Mouse (Mus musculus) T-cell, adult 2 months (primary cell): ENCODE measurements around the gene Ch25h.

Experiments
- DNase-seq: peaks from one replicate; pipeline ENCODE4 v3.0.0; 2022; ENCODE audit warnings: low spot score

The Ch25h gene

GRCm38 (mm10) chr19:34474991-34475971 is at the start of gene Ch25h:
Gene Ch25h (minus strand): TSS chr19:34475164.
- peak; percentile 4 for DNase-seq

- peak; percentile 29 for DNase-seq
Observed at GRCm38 (mm10) chr19:34524646-34525045, 49.7 kb upstream of the Ch25h start.

- no peak for DNase-seq
Observed at GRCm38 (mm10) chr19:34523106-34523725, 48.3 kb upstream of the Ch25h start.

GRCm38 (mm10) chr19:34521978-34522377 is 47.0 kb upstream of the Ch25h start:
- DNase-seq: no peak

GRCm38 (mm10) chr19:34521361-34521760 is 46.4 kb upstream of the Ch25h start:
- no peak for DNase-seq

GRCm38 (mm10) chr19:34520051-34520450 is 45.1 kb upstream of the Ch25h start:
- no peak for DNase-seq

GRCm38 (mm10) chr19:34519646-34520045 is 44.7 kb upstream of the Ch25h start:
- no peak for DNase-seq

- DNase-seq: no peak
Observed at GRCm38 (mm10) chr19:34518786-34519185, 43.8 kb upstream of the Ch25h start.

- DNase-seq: no peak
Observed at GRCm38 (mm10) chr19:34517812-34518594, 43.0 kb upstream of the Ch25h start.

- no peak for DNase-seq
Observed at GRCm38 (mm10) chr19:34517197-34517596, 42.2 kb upstream of the Ch25h start.

- no peak for DNase-seq
Observed at GRCm38 (mm10) chr19:34516346-34516745, 41.4 kb upstream of the Ch25h start.

- DNase-seq: no peak
Observed at GRCm38 (mm10) chr19:34515681-34516080, 40.7 kb upstream of the Ch25h start.

- DNase-seq: no peak
Observed at GRCm38 (mm10) chr19:34511528-34511927, 36.6 kb upstream of the Ch25h start.

- DNase-seq: peak; percentile 71
Observed at GRCm38 (mm10) chr19:34510717-34511116, 35.8 kb upstream of the Ch25h start.

- DNase-seq: peak; percentile 67
Observed at GRCm38 (mm10) chr19:34505161-34505721, 30.3 kb upstream of the Ch25h start.

GRCm38 (mm10) chr19:34500763-34501162 is 25.8 kb upstream of the Ch25h start:
- peak; percentile 87 for DNase-seq

GRCm38 (mm10) chr19:34496353-34496752 is 21.4 kb upstream of the Ch25h start:
- DNase-seq: no peak

- no peak for DNase-seq
Observed at GRCm38 (mm10) chr19:34493859-34494258, 18.9 kb upstream of the Ch25h start.

- peak; percentile 54 for DNase-seq
Observed at GRCm38 (mm10) chr19:34483547-34483946, 8.6 kb upstream of the Ch25h start.

- peak; percentile 42 for DNase-seq
Observed at GRCm38 (mm10) chr19:34474228-34474990, 555 bp downstream of the Ch25h start.

GRCm38 (mm10) chr19:34471703-34472102 is 3.3 kb downstream of the Ch25h start:
- DNase-seq: no peak
